In genomic region chr13:6196690-6197089, GRCm38 (mm10) we compare ENCODE assay signal across 26 mouse cellular contexts.
DNase-seq lines count a peak whose midpoint lies in the region; ATAC-seq and TF ChIP-seq lines count a peak whose summit lies in the region.
"Had no signal": no experiment of that assay in that cellular context is flagged by ENCODE, and none has a peak within 500 bp of the region (broad histone marks: within the 10 kb centered on the region; RNA-seq: fewer than 3 reads in every experiment).

No protein-coding gene starts in this region.

- WGBS in forebrain, embryonic 14.5 days, result 56% methylated on average over 5 of the region's 5 CpGs
- 71% methylated on average over 5 of the region's 5 CpGs for WGBS in forebrain, embryonic 11.5 days
- 75% methylated on average over 5 of the region's 5 CpGs for WGBS in hindbrain, embryonic 16.5 days
- 65% methylated on average over 5 of the region's 5 CpGs for WGBS in hindbrain, postnatal 0 days

- H3K36me3 ChIP-seq in forebrain, embryonic 14.5 days (ENCODE audit: control insufficient read depth, insufficient read depth, low read length), result no peaks in the 10 kb centered on the region
- no peaks in the 10 kb centered on the region for H3K36me3 ChIP-seq in forebrain, embryonic 11.5 days (ENCODE audit: control insufficient read depth, insufficient read depth, low read length)
- H3K36me3 ChIP-seq in hindbrain, embryonic 16.5 days (ENCODE audit: control insufficient read depth, insufficient read depth, low read length), result no peaks in the 10 kb centered on the region
- H3K36me3 ChIP-seq in hindbrain, postnatal 0 days (ENCODE audit: insufficient read depth, low read length), result no peaks in the 10 kb centered on the region
- H3K36me3 ChIP-seq: embryonic facial prominence, embryonic 12.5 days; embryonic facial prominence, embryonic 15.5 days; heart, embryonic 12.5 days; heart, embryonic 15.5 days; intestine, embryonic 15.5 days had no signal

- H3K27ac ChIP-seq in forebrain, embryonic 14.5 days (ENCODE audit: low read depth, low read length), result no peak overlapping the region
- H3K27ac ChIP-seq in forebrain, embryonic 11.5 days (ENCODE audit: low read depth, low read length), result no peak overlapping the region
- H3K27ac ChIP-seq in hindbrain, embryonic 16.5 days (ENCODE audit: low read depth, low read length), result no peak overlapping the region
- H3K27ac ChIP-seq in hindbrain, postnatal 0 days, result no peak overlapping the region
- H3K27ac ChIP-seq: embryonic facial prominence, embryonic 12.5 days; embryonic facial prominence, embryonic 15.5 days; forebrain, embryonic 13.5 days; heart, embryonic 15.5 days; hindbrain, embryonic 14.5 days; intestine, embryonic 15.5 days had no signal

- H3K27me3 ChIP-seq in forebrain, embryonic 14.5 days (replicated peaks; ENCODE audit: control insufficient read depth, insufficient read depth, low read length), result no peaks in the 10 kb centered on the region
- no peaks in the 10 kb centered on the region for H3K27me3 ChIP-seq in forebrain, embryonic 11.5 days (ENCODE audit: control insufficient read depth, insufficient read depth, low read length)
- no peaks in the 10 kb centered on the region for H3K27me3 ChIP-seq in hindbrain, embryonic 16.5 days (replicated peaks; ENCODE audit: control insufficient read depth, insufficient read depth, low read length)
- no peaks in the 10 kb centered on the region for H3K27me3 ChIP-seq in hindbrain, postnatal 0 days (ENCODE audit: insufficient read depth, low read length)
- H3K27me3 ChIP-seq: embryonic facial prominence, embryonic 12.5 days; embryonic facial prominence, embryonic 15.5 days; forebrain, embryonic 13.5 days; heart, embryonic 12.5 days; heart, embryonic 15.5 days; intestine, embryonic 15.5 days had no signal

- DNase-seq in forebrain, embryonic 14.5 days (ENCODE audit: low spot score), result peak; percentile 27
- DNase-seq in forebrain, embryonic 11.5 days (ENCODE audit: low spot score), result no peak
- DNase-seq in hindbrain, postnatal 0 days (ENCODE audit: low spot score), result no peak
- peak; percentile 8 for DNase-seq in retina, postnatal 1 day
- no peak for DNase-seq in retina, embryonic 14.5 days (ENCODE audit: low spot score)
- DNase-seq: adrenal gland, adult 8-10 months; adrenal gland, postnatal 25 days; cerebellum, adult 18-20 months; cerebellum, adult 9-11 months; cerebellum, postnatal 25 days; gastrocnemius, postnatal 10 days; gastrocnemius, postnatal 36 days; heart, adult 18-20 months; heart, postnatal 14 days; heart, postnatal 4 days; kidney, adult 11 months had no signal

- H3K9me3 ChIP-seq in forebrain, embryonic 14.5 days (replicated peaks; ENCODE audit: control insufficient read depth, low read length), result no peaks in the 10 kb centered on the region
- no peaks in the 10 kb centered on the region for H3K9me3 ChIP-seq in forebrain, embryonic 11.5 days (ENCODE audit: control insufficient read depth, low read length)
- H3K9me3 ChIP-seq in hindbrain, embryonic 16.5 days (ENCODE audit: control insufficient read depth, low read length), result no peaks in the 10 kb centered on the region
- no peaks in the 10 kb centered on the region for H3K9me3 ChIP-seq in hindbrain, postnatal 0 days (ENCODE audit: low read length)
- H3K9me3 ChIP-seq: embryonic facial prominence, embryonic 12.5 days; embryonic facial prominence, embryonic 15.5 days; forebrain, embryonic 13.5 days; heart, embryonic 12.5 days; heart, embryonic 15.5 days; intestine, embryonic 15.5 days had no signal

- H3K4me1 ChIP-seq in forebrain, embryonic 14.5 days (ENCODE audit: control insufficient read depth, insufficient read depth, low read length), result peaks cover 9% of the 10 kb centered on the region
- H3K4me1 ChIP-seq in forebrain, embryonic 11.5 days (replicated peaks; ENCODE audit: control insufficient read depth, insufficient read depth, low read length), result peaks cover 2% of the 10 kb centered on the region; the same call in 1 of the 2 replicates
- H3K4me1 ChIP-seq in hindbrain, embryonic 16.5 days (ENCODE audit: control insufficient read depth, insufficient read depth, low read depth, low read length), result 0 out of 2 replicates have a peak, but pooled peaks cover 2% of the 10 kb centered on the region
- no peaks in the 10 kb centered on the region; the same call in 1 of the 2 replicates for H3K4me1 ChIP-seq in hindbrain, postnatal 0 days (ENCODE audit: insufficient read depth, low read length)
- H3K4me1 ChIP-seq: embryonic facial prominence, embryonic 12.5 days had no signal

- peak; percentile 21; the same call in 1 of the 2 replicates for ATAC-seq in forebrain, embryonic 14.5 days
- ATAC-seq in forebrain, embryonic 11.5 days (replicated peaks; ENCODE audit: low FRiP score), result no peak
- ATAC-seq in hindbrain, embryonic 16.5 days, result peak; percentile 34; the same call in 1 of the 2 replicates
- ATAC-seq in hindbrain, postnatal 0 days, result no peak
- ATAC-seq: activated CD4-positive, CD25-positive, alpha-beta regulatory T cell, adult 4 months; forebrain, embryonic 13.5 days; intestine, embryonic 15.5 days had no signal

- H3K9ac ChIP-seq in forebrain, embryonic 14.5 days (ENCODE audit: low read length), result no peak overlapping the region
- no peak overlapping the region for H3K9ac ChIP-seq in forebrain, embryonic 11.5 days (ENCODE audit: low read length)
- H3K9ac ChIP-seq in hindbrain, embryonic 16.5 days (ENCODE audit: low read depth, low read length), result no peak overlapping the region
- no peak overlapping the region for H3K9ac ChIP-seq in hindbrain, postnatal 0 days (replicated peaks; ENCODE audit: low read length)
- H3K9ac ChIP-seq: embryonic facial prominence, embryonic 12.5 days; embryonic facial prominence, embryonic 15.5 days; forebrain, embryonic 13.5 days; heart, embryonic 12.5 days; heart, embryonic 15.5 days; hindbrain, embryonic 14.5 days; intestine, embryonic 15.5 days had no signal

- H3K4me2 ChIP-seq in forebrain, embryonic 14.5 days (ENCODE audit: low read length), result no peak overlapping the region
- no peak overlapping the region for H3K4me2 ChIP-seq in forebrain, embryonic 11.5 days (ENCODE audit: low read depth, low read length, severe bottlenecking)
- no peak overlapping the region for H3K4me2 ChIP-seq in hindbrain, embryonic 16.5 days (ENCODE audit: low read length)
- no peak overlapping the region for H3K4me2 ChIP-seq in hindbrain, postnatal 0 days (ENCODE audit: low read depth, low read length)
- H3K4me2 ChIP-seq: embryonic facial prominence, embryonic 12.5 days; embryonic facial prominence, embryonic 15.5 days; forebrain, embryonic 13.5 days; heart, embryonic 12.5 days; heart, embryonic 15.5 days; hindbrain, embryonic 14.5 days; intestine, embryonic 15.5 days had no signal

- TF ChIP-seq CTCF in hindbrain, postnatal 0 days (IDR thresholded peaks at IDR 0.05; ENCODE audit: low read depth), result no peak

- no peak overlapping the region for H3K4me3 ChIP-seq in forebrain, embryonic 14.5 days (ENCODE audit: low read depth, low read length)
- H3K4me3 ChIP-seq in forebrain, embryonic 11.5 days (ENCODE audit: low read depth, low read length), result no peak overlapping the region
- H3K4me3 ChIP-seq in hindbrain, embryonic 16.5 days (ENCODE audit: low read length), result no peak overlapping the region
- no peak overlapping the region for H3K4me3 ChIP-seq in hindbrain, postnatal 0 days (ENCODE audit: low read length)
- H3K4me3 ChIP-seq: embryonic facial prominence, embryonic 12.5 days; embryonic facial prominence, embryonic 15.5 days; erythroblast, embryonic 14.5 days; forebrain, embryonic 13.5 days; heart, embryonic 12.5 days; heart, embryonic 15.5 days; intestine, embryonic 15.5 days had no signal

Comparison
In these comparisons a context has a peak if more than half of its experiments do, and no peak if none do; other contexts are left out.
1. ATAC-seq: peak in forebrain, embryonic 14.5 days (single experiment) and hindbrain, embryonic 16.5 days (single experiment); none in forebrain, embryonic 11.5 days (single experiment) and hindbrain, postnatal 0 days (single experiment).
2. DNase-seq: peak in forebrain, embryonic 14.5 days (single experiment) and retina, postnatal 1 day (single experiment); none in forebrain, embryonic 11.5 days (single experiment), hindbrain, postnatal 0 days (single experiment) and retina, embryonic 14.5 days (single experiment).